Mouse (Mus musculus): Measurements from ENCODE around the gene Sec24d. TPM values are rescaled to one million over a fixed set of nuclear protein-coding genes. Genes with fewer than 3 reads are reported as not detected.

The Sec24d gene
- total RNA-seq, 1 experiment, result 20.0 TPM

- no peak overlapping the region for H3K27ac ChIP-seq (ENCODE audit: insufficient read depth, low read depth, low read length, poor library complexity, severe bottlenecking)
- in situ Hi-C loops (cut with MboI; ENCODE audit: low sequenced_read_pairs in 2 of 2, unreplicated experiment in 2 of 2), result no loop called here
- DNase-seq (ENCODE audit: low read depth, low spot score), result no peak
- H3K36me3 ChIP-seq (ENCODE audit: control insufficient read depth, insufficient read depth, low read length, poor library complexity, severe bottlenecking), result peaks cover 2% of the 10 kb centered on the region; the same call in 1 of the 2 replicates
- H3K9me3 ChIP-seq (ENCODE audit: control insufficient read depth, insufficient read depth, low read depth, low read length), result no peaks in the 10 kb centered on the region
- no peak for TF ChIP-seq HCFC1 (IDR thresholded peaks at IDR 0.05; ENCODE audit: borderline replicate concordance, insufficient read depth, low read length)
- TF ChIP-seq ZC3H11A (IDR thresholded peaks at IDR 0.05; ENCODE audit: borderline replicate concordance, low read depth, low read length), result no peak
- TF ChIP-seq ZNF384 (IDR thresholded peaks at IDR 0.05; ENCODE audit: low read depth, low read length), result no peak
- no peak for TF ChIP-seq CHD2 (IDR thresholded peaks at IDR 0.05; ENCODE audit: low read depth, low read length)
- TF ChIP-seq MAFK (IDR thresholded peaks at IDR 0.05; ENCODE audit: insufficient read depth, low read depth, low read length), result no peak
- H3K4me1 ChIP-seq (ENCODE audit: control insufficient read depth in 2 of 2, insufficient read depth in 2 of 2, low read length in 2 of 2, poor library complexity in 1 of 2), result no peaks in the 10 kb centered on the region
- no peak overlapping the region for H3K9ac ChIP-seq (ENCODE audit: insufficient read depth, low read depth, low read length, poor library complexity, severe bottlenecking)
- H3K4me3 ChIP-seq (ENCODE audit: insufficient read depth in 1 of 2, low read depth in 1 of 2, low read length in 2 of 2, poor library complexity in 1 of 2, severe bottlenecking in 1 of 2), result no peak overlapping the region
Observed at GRCm38 (mm10) chr3:123341049-123341448, 73.8 kb downstream of the Sec24d start.

DNA sequence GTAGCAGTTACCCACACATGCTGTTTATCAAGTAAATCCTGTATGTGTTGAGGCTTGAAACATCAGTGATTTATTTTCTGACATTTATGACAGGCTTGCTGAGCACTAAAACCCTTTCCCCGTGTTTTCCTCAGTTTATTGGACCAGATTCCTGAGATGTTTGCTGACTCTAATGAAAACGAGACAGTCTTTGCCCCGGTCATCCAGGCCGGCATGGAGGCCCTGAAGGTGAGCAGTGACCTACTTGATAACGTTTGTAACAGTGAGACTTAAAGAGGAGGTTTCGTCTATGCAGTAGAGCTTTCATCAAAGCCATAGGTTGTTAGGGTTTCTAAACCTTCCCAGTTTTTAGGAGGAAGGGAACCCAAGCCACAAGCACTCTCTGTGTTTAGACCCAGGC lies 76.4 kb downstream of the Sec24d start:
- DNase-seq (ENCODE audit: low read depth, low spot score), result no peak
- TF ChIP-seq ZC3H11A (IDR thresholded peaks at IDR 0.05; ENCODE audit: borderline replicate concordance, low read depth, low read length) (no peak), MAFK (IDR thresholded peaks at IDR 0.05; ENCODE audit: insufficient read depth, low read depth, low read length) (no peak), CHD2 (IDR thresholded peaks at IDR 0.05; ENCODE audit: low read depth, low read length) (no peak), ZNF384 (IDR thresholded peaks at IDR 0.05; ENCODE audit: low read depth, low read length) (no peak), HCFC1 (IDR thresholded peaks at IDR 0.05; ENCODE audit: borderline replicate concordance, insufficient read depth, low read length) (no peak)
- H3K4me3 ChIP-seq (ENCODE audit: insufficient read depth in 1 of 2, low read depth in 1 of 2, low read length in 2 of 2, poor library complexity in 1 of 2, severe bottlenecking in 1 of 2), result no peak overlapping the region
- no peak overlapping the region for H3K9ac ChIP-seq (ENCODE audit: insufficient read depth, low read depth, low read length, poor library complexity, severe bottlenecking)
- H3K27ac ChIP-seq (ENCODE audit: insufficient read depth, low read depth, low read length, poor library complexity, severe bottlenecking), result no peak overlapping the region
- in situ Hi-C loops (cut with MboI; ENCODE audit: low sequenced_read_pairs in 2 of 2, unreplicated experiment in 2 of 2), result no loop called here
- no peaks in the 10 kb centered on the region for H3K9me3 ChIP-seq (ENCODE audit: control insufficient read depth, insufficient read depth, low read depth, low read length)
- peaks cover 2% of the 10 kb centered on the region; the same call in 1 of the 2 replicates for H3K36me3 ChIP-seq (ENCODE audit: control insufficient read depth, insufficient read depth, low read length, poor library complexity, severe bottlenecking)
- no peaks in the 10 kb centered on the region for H3K4me1 ChIP-seq (ENCODE audit: control insufficient read depth in 2 of 2, insufficient read depth in 2 of 2, low read length in 2 of 2, poor library complexity in 1 of 2)

GRCm38 (mm10) chr3:123348080-123348802 lies 81.0 kb downstream of the Sec24d start:
- in situ Hi-C loops (cut with MboI; ENCODE audit: low sequenced_read_pairs in 2 of 2, unreplicated experiment in 2 of 2), result no loop called here
- H3K4me3 ChIP-seq (ENCODE audit: insufficient read depth in 1 of 2, low read depth in 1 of 2, low read length in 2 of 2, poor library complexity in 1 of 2, severe bottlenecking in 1 of 2), result no peak overlapping the region
- no peak overlapping the region for H3K27ac ChIP-seq (ENCODE audit: insufficient read depth, low read depth, low read length, poor library complexity, severe bottlenecking)
- no peaks in the 10 kb centered on the region for H3K4me1 ChIP-seq (ENCODE audit: control insufficient read depth in 2 of 2, insufficient read depth in 2 of 2, low read length in 2 of 2, poor library complexity in 1 of 2)
- peaks cover 8% of the 10 kb centered on the region; the same call in 1 of the 2 replicates for H3K36me3 ChIP-seq (ENCODE audit: control insufficient read depth, insufficient read depth, low read length, poor library complexity, severe bottlenecking)
- TF ChIP-seq HCFC1 (IDR thresholded peaks at IDR 0.05; ENCODE audit: borderline replicate concordance, insufficient read depth, low read length), result no peak
- H3K9me3 ChIP-seq (ENCODE audit: control insufficient read depth, insufficient read depth, low read depth, low read length), result no peaks in the 10 kb centered on the region
- H3K9ac ChIP-seq (ENCODE audit: insufficient read depth, low read depth, low read length, poor library complexity, severe bottlenecking), result no peak overlapping the region
- no peak for DNase-seq (ENCODE audit: low read depth, low spot score)

- no peaks in the 10 kb centered on the region for H3K9me3 ChIP-seq (ENCODE audit: control insufficient read depth, insufficient read depth, low read depth, low read length)
- H3K4me3 ChIP-seq (ENCODE audit: insufficient read depth in 1 of 2, low read depth in 1 of 2, low read length in 2 of 2, poor library complexity in 1 of 2, severe bottlenecking in 1 of 2), result no peak overlapping the region
- H3K36me3 ChIP-seq (ENCODE audit: control insufficient read depth, insufficient read depth, low read length, poor library complexity, severe bottlenecking), result peaks cover 13% of the 10 kb centered on the region; the same call in 1 of the 2 replicates
- DNase-seq (ENCODE audit: low read depth, low spot score), result no peak
- no peak overlapping the region for H3K27ac ChIP-seq (ENCODE audit: insufficient read depth, low read depth, low read length, poor library complexity, severe bottlenecking)
- H3K4me1 ChIP-seq (ENCODE audit: control insufficient read depth in 2 of 2, insufficient read depth in 2 of 2, low read length in 2 of 2, poor library complexity in 1 of 2), result no peaks in the 10 kb centered on the region
- no peak overlapping the region for H3K9ac ChIP-seq (ENCODE audit: insufficient read depth, low read depth, low read length, poor library complexity, severe bottlenecking)
- in situ Hi-C loops (cut with MboI; ENCODE audit: low sequenced_read_pairs in 2 of 2, unreplicated experiment in 2 of 2), result loop anchor here in 1 of 2 experiments (10.0 kb wide), 1 partner anchor 186 kb away; no protein-coding TSS in a partner anchor
- TF ChIP-seq ZNF384 (IDR thresholded peaks at IDR 0.05; ENCODE audit: low read depth, low read length), result no peak
- no peak for TF ChIP-seq HCFC1 (IDR thresholded peaks at IDR 0.05; ENCODE audit: borderline replicate concordance, insufficient read depth, low read length)
- TF ChIP-seq ZC3H11A (IDR thresholded peaks at IDR 0.05; ENCODE audit: borderline replicate concordance, low read depth, low read length), result no peak
- no peak for TF ChIP-seq MAFK (IDR thresholded peaks at IDR 0.05; ENCODE audit: insufficient read depth, low read depth, low read length)
- TF ChIP-seq CHD2 (IDR thresholded peaks at IDR 0.05; ENCODE audit: low read depth, low read length), result no peak
Observed at GRCm38 (mm10) chr3:123350602-123351001, 83.3 kb downstream of the Sec24d start.

All from ES-E14 (cell line).